7 mouse cellular contexts compared by ENCODE assay signal in genomic region chr6:125137002-125137671, GRCm38 (mm10). TPM values are rescaled to one million over a fixed set of nuclear protein-coding genes. Genes with fewer than 3 reads are reported as not detected.
DNase-seq lines count a peak whose midpoint lies in the region; ATAC-seq and TF ChIP-seq lines count a peak whose summit lies in the region.

No protein-coding gene starts in this region.

- peaks cover 82% of the 10 kb centered on the region for H3K36me3 ChIP-seq in hindbrain, embryonic 12.5 days
- peaks cover 91% of the 10 kb centered on the region for H3K36me3 ChIP-seq in hindbrain, embryonic 14.5 days (replicated peaks; ENCODE audit: control insufficient read depth, insufficient read depth)

- TF ChIP-seq CTCF in bone marrow macrophage, adult 2 months (IDR thresholded peaks at IDR 0.05; ENCODE audit: low read depth, low read length) = peak; percentile 75

- no peak overlapping the region for H3K4me3 ChIP-seq in hindbrain, embryonic 12.5 days
- no peak overlapping the region for H3K4me3 ChIP-seq in hindbrain, embryonic 14.5 days (replicated peaks; ENCODE audit: low read length)
- H3K4me3 ChIP-seq in bone marrow macrophage, adult 2 months (ENCODE audit: insufficient read depth, low read length) = no peak overlapping the region

- H3K9me3 ChIP-seq in hindbrain, embryonic 12.5 days (replicated peaks) = no peaks in the 10 kb centered on the region
- H3K9me3 ChIP-seq in hindbrain, embryonic 14.5 days (ENCODE audit: control insufficient read depth, low read length) = no peaks in the 10 kb centered on the region

- DNase-seq in hindbrain, embryonic 14.5 days (ENCODE audit: low spot score) = no peak
- peak; percentile 51 to 55 for DNase-seq in right cerebral cortex, adult 2 months (ENCODE audit: low spot score in 2 of 2)
- no peak for DNase-seq in right cerebral cortex, postnatal 36 days (ENCODE audit: low spot score in 2 of 2)
- DNase-seq in layer of hippocampus, postnatal 10 days (ENCODE audit: low spot score in 2 of 2) = peak; percentile 63 to 68

- no peaks in the 10 kb centered on the region for H3K27me3 ChIP-seq in hindbrain, embryonic 12.5 days
- no peaks in the 10 kb centered on the region for H3K27me3 ChIP-seq in hindbrain, embryonic 14.5 days (ENCODE audit: control insufficient read depth, insufficient read depth, low read length)

- 0 out of 2 replicates have a peak overlapping the region, but pooled peaks have one; percentile 5 for H3K9ac ChIP-seq in hindbrain, embryonic 12.5 days
- H3K9ac ChIP-seq in hindbrain, embryonic 14.5 days = no peak overlapping the region

- TF ChIP-seq POLR2A in bone marrow macrophage, adult 2 months (IDR thresholded peaks at IDR 0.05; ENCODE audit: borderline replicate concordance, low read depth, low read length) = no peak

- no peak overlapping the region for H3K27ac ChIP-seq in hindbrain, embryonic 12.5 days
- no peak overlapping the region for H3K27ac ChIP-seq in hindbrain, embryonic 14.5 days
- no peak overlapping the region for H3K27ac ChIP-seq in bone marrow macrophage, adult 2 months (ENCODE audit: insufficient read depth, low read depth, low read length)

- ATAC-seq in hindbrain, embryonic 12.5 days (ENCODE audit: low FRiP score) = no peak
- ATAC-seq in hindbrain, embryonic 14.5 days (ENCODE audit: low FRiP score) = no peak
- no peak for ATAC-seq in activated CD4-positive, CD25-positive, alpha-beta regulatory T cell, adult 4 months

- WGBS in hindbrain, embryonic 12.5 days = 84% methylated on average over 19 of the region's 19 CpGs
- 90% methylated on average over 19 of the region's 19 CpGs for WGBS in hindbrain, embryonic 14.5 days

- H3K4me2 ChIP-seq in hindbrain, embryonic 12.5 days (replicated peaks) = no peak overlapping the region
- no peak overlapping the region for H3K4me2 ChIP-seq in hindbrain, embryonic 14.5 days (replicated peaks)

- H3K4me1 ChIP-seq in hindbrain, embryonic 12.5 days = peaks cover 9% of the 10 kb centered on the region
- peaks cover 7% of the 10 kb centered on the region for H3K4me1 ChIP-seq in hindbrain, embryonic 14.5 days (replicated peaks; ENCODE audit: control insufficient read depth, insufficient read depth, low read length)
- peaks cover 6% of the 10 kb centered on the region for H3K4me1 ChIP-seq in bone marrow macrophage, adult 2 months (ENCODE audit: control insufficient read depth, insufficient read depth, low read length)

RNA-seq across cellular contexts. Expression of gene Nop2, which starts 5.4 kb away (rescaled TPM):
- 48.1 and 54.2 TPM in 2 replicates for polyA plus RNA-seq in hindbrain, embryonic 12.5 days (2016; fragmentation: Nextera tagmentation; extraction: Ambion mirVana)
- 40.3 and 48.4 TPM in 2 replicates for polyA plus RNA-seq in hindbrain, embryonic 14.5 days (2014; fragmentation: Nextera tagmentation; extraction: Ambion mirVana)
- 10.7 and 11.4 TPM in 2 replicates for polyA plus RNA-seq in bone marrow macrophage, adult 2 months (2012; ENCODE audit: insufficient read depth, insufficient read length, missing spikeins)
- total RNA-seq in layer of hippocampus, postnatal 10 days (2021) = 10 to 100 TPM; 35.9 to 36.1 TPM
- 10 to 100 TPM; 40.6 to 50.3 TPM for polyA plus RNA-seq in activated CD4-positive, CD25-positive, alpha-beta regulatory T cell, adult 4 months (2017; shearing (Covaris generic))

RNA-seq across cellular contexts. Expression of gene Iffo1, which starts 7.9 kb away (rescaled TPM):
- 19.2 and 21.3 TPM in 2 replicates for polyA plus RNA-seq in hindbrain, embryonic 12.5 days (2016; fragmentation: Nextera tagmentation; extraction: Ambion mirVana)
- polyA plus RNA-seq in hindbrain, embryonic 14.5 days (2014; fragmentation: Nextera tagmentation; extraction: Ambion mirVana) = 18.2 and 19.0 TPM in 2 replicates
- polyA plus RNA-seq in bone marrow macrophage, adult 2 months (2012; ENCODE audit: insufficient read depth, insufficient read length, missing spikeins) = 51.8 and 57.0 TPM in 2 replicates
- 10 to 100 TPM; 49.7 to 50.7 TPM for total RNA-seq in layer of hippocampus, postnatal 10 days (2021)
- 10 to 100 TPM in 1 of 2 experiments, 1 to 10 TPM in 1; 6.9 to 13.3 TPM for polyA plus RNA-seq in activated CD4-positive, CD25-positive, alpha-beta regulatory T cell, adult 4 months (2017; shearing (Covaris generic))

RNA-seq across cellular contexts. Expression of gene Gapdh, which starts 29.1 kb away (rescaled TPM):
- polyA plus RNA-seq in hindbrain, embryonic 12.5 days (2016; fragmentation: Nextera tagmentation; extraction: Ambion mirVana) = 1,498 and 1,567 TPM in 2 replicates
- 1,428 and 1,660 TPM in 2 replicates for polyA plus RNA-seq in hindbrain, embryonic 14.5 days (2014; fragmentation: Nextera tagmentation; extraction: Ambion mirVana)
- polyA plus RNA-seq in bone marrow macrophage, adult 2 months (2012; ENCODE audit: insufficient read depth, insufficient read length, missing spikeins) = 229 and 264 TPM in 2 replicates
- total RNA-seq in layer of hippocampus, postnatal 10 days (2021) = 1,000 to 10,000 TPM; 1,523 to 1,789 TPM
- 100 to 1,000 TPM; 300 to 540 TPM for polyA plus RNA-seq in activated CD4-positive, CD25-positive, alpha-beta regulatory T cell, adult 4 months (2017; shearing (Covaris generic))

RNA-seq across cellular contexts. Expression of gene Chd4, which starts 41.4 kb away (rescaled TPM):
- 131 and 133 TPM in 2 replicates for polyA plus RNA-seq in hindbrain, embryonic 12.5 days (2016; fragmentation: Nextera tagmentation; extraction: Ambion mirVana)
- 68.5 and 78.0 TPM in 2 replicates for polyA plus RNA-seq in hindbrain, embryonic 14.5 days (2014; fragmentation: Nextera tagmentation; extraction: Ambion mirVana)
- polyA plus RNA-seq in bone marrow macrophage, adult 2 months (2012; ENCODE audit: insufficient read depth, insufficient read length, missing spikeins) = 122 and 144 TPM in 2 replicates
- total RNA-seq in layer of hippocampus, postnatal 10 days (2021) = 100 to 1,000 TPM; 176 to 195 TPM
- 10 to 100 TPM; 49.4 to 66.6 TPM for polyA plus RNA-seq in activated CD4-positive, CD25-positive, alpha-beta regulatory T cell, adult 4 months (2017; shearing (Covaris generic))

RNA-seq across cellular contexts. Expression of gene Ncapd2, which starts 54.4 kb away (rescaled TPM):
- polyA plus RNA-seq in hindbrain, embryonic 12.5 days (2016; fragmentation: Nextera tagmentation; extraction: Ambion mirVana) = 140 and 142 TPM in 2 replicates
- polyA plus RNA-seq in hindbrain, embryonic 14.5 days (2014; fragmentation: Nextera tagmentation; extraction: Ambion mirVana) = 40.1 and 40.7 TPM in 2 replicates
- polyA plus RNA-seq in bone marrow macrophage, adult 2 months (2012; ENCODE audit: insufficient read depth, insufficient read length, missing spikeins) = 83.1 and 85.5 TPM in 2 replicates
- total RNA-seq in layer of hippocampus, postnatal 10 days (2021) = 10 to 100 TPM; 31.8 to 36.1 TPM
- 10 to 100 TPM; 33.1 to 61.3 TPM for polyA plus RNA-seq in activated CD4-positive, CD25-positive, alpha-beta regulatory T cell, adult 4 months (2017; shearing (Covaris generic))

Comparison
In these comparisons a context has a peak if more than half of its experiments do, and no peak if none do; other contexts are left out.
1. DNase-seq: peak in right cerebral cortex, adult 2 months (2 of 2) and layer of hippocampus, postnatal 10 days (2 of 2); none in hindbrain, embryonic 14.5 days (single experiment) and right cerebral cortex, postnatal 36 days (0 of 2).